Mouse (Mus musculus) small intestine, adult 2 months (tissue): Measurements from ENCODE around the gene Klhl10.

Experiments
- CTCF ChIP-seq: fragments of 200-500 bp; IDR thresholded peaks from 2 replicates; pipeline ENCODE4 v1.5.1; 2012; ENCODE audit warnings: low read depth, mild to moderate bottlenecking, control low read depth, inconsistent platforms, low read length, moderate library complexity, mixed read lengths; ENCODE audit not compliant: insufficient replicate concordance, insufficient read length; ENCODE audit errors: extremely low read depth
- POLR2A ChIP-seq: fragments of 200-500 bp; IDR thresholded peaks from 2 replicates; pipeline ENCODE4 v1.6.1; 2012; ENCODE audit warnings: low read depth, mild to moderate bottlenecking, control low read depth, inconsistent platforms, low read length, moderate library complexity

GRCm38 (mm10) chr11:100426820-100427219 lies 14.9 kb upstream of the Klhl10 start:
- no peak for TF ChIP-seq CTCF
- no peak for TF ChIP-seq POLR2A
